Mouse (Mus musculus) duodenum, adult 2 months (tissue): ENCODE results near the gene Rgr. TPM values are rescaled to one million over a fixed set of nuclear protein-coding genes. Genes with fewer than 3 reads are reported as not detected.

Experiments
- polyA plus RNA-seq: library from polyadenylated mRNA; depleted of rRNA; stranded (reverse); fragments of >200 nt; gene quantifications from 2 replicates; pipeline ENCODE4 v1.2.3, GENCODE M21; 2012; ENCODE audit warnings: low replicate concordance; rRNA removed

Gene Rgr
- not detected in 2 replicates for polyA plus RNA-seq

GRCm38 (mm10) chr14:37048914-37049410 lies at the start of gene Rgr:
Rgr (minus strand) TSS chr14:37048964.

GRCm38 (mm10) chr14:37097956-37098530 lies 49.3 kb upstream of the Rgr start, which contains the start of gene Cdhr1:
Cdhr1 (minus strand) TSS chr14:37098347.

GRCm38 (mm10) chr14:37067629-37068028 lies 18.9 kb upstream of the Rgr start, which contains the start of gene Lrit2:
Lrit2 (plus strand) TSS chr14:37067929.

Other genes with a start within 250 kb of the Rgr start
- 4.7 and 5.2 TPM in 2 replicates for gene Ccser2, start 80.2 kb downstream of the Rgr start, polyA plus RNA-seq
- gene Lrit1, start 5.9 kb upstream of the Rgr start, polyA plus RNA-seq, result not detected in 2 replicates
- gene Lrit2, start 19.0 kb upstream of the Rgr start, polyA plus RNA-seq, result not detected in 2 replicates
- gene Cdhr1, start 49.4 kb upstream of the Rgr start, polyA plus RNA-seq, result 0.05 TPM in 1 of 2 replicates, not detected in the other
- gene 2610528A11Rik, start 65.1 kb upstream of the Rgr start, polyA plus RNA-seq, result 0.44 and 2.8 TPM in 2 replicates
- 80.7 and 81.1 TPM in 2 replicates for gene Ghitm, start 86.3 kb upstream of the Rgr start, polyA plus RNA-seq